ENCODE assay signal across 15 mouse cellular contexts in genomic region chr17:29635492-29635891, GRCm38 (mm10).
"Had no signal": no experiment of that assay in that cellular context is flagged by ENCODE, and none has a peak within 500 bp of the region (broad histone marks: within the 10 kb centered on the region; RNA-seq: fewer than 3 reads in every experiment).

No protein-coding gene starts in this region.

- H3K27ac ChIP-seq: hindbrain, postnatal 0 days; limb, embryonic 10.5 days; limb, embryonic 13.5 days; macrophage; midbrain, embryonic 12.5 days; midbrain, embryonic 15.5 days; neural tube, embryonic 12.5 days; neural tube, embryonic 15.5 days had no signal

- H3K4me2 ChIP-seq: limb, embryonic 13.5 days; lung, embryonic 14.5 days; midbrain, embryonic 12.5 days; midbrain, embryonic 15.5 days; neural tube, embryonic 12.5 days; neural tube, embryonic 15.5 days had no signal

- H3K4me1 ChIP-seq: limb, embryonic 10.5 days; limb, embryonic 13.5 days; midbrain, embryonic 12.5 days; midbrain, embryonic 15.5 days; neural tube, embryonic 12.5 days; neural tube, embryonic 15.5 days had no signal

- H3K4me3 ChIP-seq: limb, embryonic 10.5 days; limb, embryonic 13.5 days; midbrain, embryonic 12.5 days; midbrain, embryonic 15.5 days; neural tube, embryonic 12.5 days; neural tube, embryonic 15.5 days had no signal

- H3K27me3 ChIP-seq: limb, embryonic 13.5 days; midbrain, embryonic 12.5 days; midbrain, embryonic 15.5 days; neural tube, embryonic 12.5 days; neural tube, embryonic 15.5 days had no signal

- H3K9ac ChIP-seq: limb, embryonic 13.5 days; lung, embryonic 14.5 days; midbrain, embryonic 12.5 days; midbrain, embryonic 15.5 days; neural tube, embryonic 12.5 days; neural tube, embryonic 15.5 days had no signal

- H3K9me3 ChIP-seq: limb, embryonic 10.5 days; limb, embryonic 13.5 days; midbrain, embryonic 12.5 days; midbrain, embryonic 15.5 days; neural tube, embryonic 12.5 days; neural tube, embryonic 15.5 days had no signal

- ATAC-seq: inflammation-experienced regulatory T-cells, adult 6 months; intestine, embryonic 16.5 days; lung, postnatal 0 days; midbrain, embryonic 15.5 days had no signal

- DNase-seq: kidney, adult 9 months; thymus, adult 18-20 months; thymus, postnatal 36 days had no signal
